Mouse (Mus musculus): ENCODE measurements around the gene Acsf3. TPM values are rescaled to one million over a fixed set of nuclear protein-coding genes. Genes with fewer than 3 reads are reported as not detected.
A peak's percentile ranks its signal among the peaks of the same experiment; 100 is the strongest.

The Acsf3 gene
- polyA plus RNA-seq, 1 experiment from 2014 or later: 16.8 TPM

DNA sequence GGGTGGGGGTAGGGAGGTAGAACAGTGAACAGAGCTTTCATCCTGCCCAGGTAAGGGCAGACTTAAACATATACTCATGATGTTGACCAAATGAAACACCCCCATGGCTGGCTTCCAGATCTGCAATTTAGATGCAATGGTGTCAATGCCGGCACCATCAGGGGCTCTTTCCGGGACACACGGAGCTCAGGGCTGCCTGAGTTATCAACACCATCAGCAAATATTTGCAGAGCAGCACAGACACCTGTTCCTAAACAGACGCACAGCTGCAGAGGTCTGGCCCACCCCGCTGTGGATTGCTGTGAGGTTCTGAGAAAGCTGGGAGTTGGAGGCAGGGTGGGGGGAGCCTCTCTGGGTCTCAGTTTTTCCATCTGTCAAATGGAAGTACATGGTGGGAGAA lies 9.1 kb upstream of the Acsf3 start:
- no peak overlapping the region for H3K27ac ChIP-seq (replicated peaks; ENCODE audit: low read depth, low read length)
- DNase-seq (no peak), ATAC-seq (ENCODE audit: low FRiP score, low TSS enrichment) (no peak)
- no peak overlapping the region for H3K4me2 ChIP-seq (ENCODE audit: low read length)
- H3K27me3 ChIP-seq (ENCODE audit: control insufficient read depth, insufficient read depth, low read length): no peaks in the 10 kb centered on the region
- WGBS: 71% methylated on average over 5 of the region's 5 CpGs
- H3K9ac ChIP-seq (replicated peaks; ENCODE audit: low read length): no peak overlapping the region
- H3K36me3 ChIP-seq (ENCODE audit: control insufficient read depth, insufficient read depth, low read length): no peaks in the 10 kb centered on the region
- H3K4me1 ChIP-seq (ENCODE audit: control insufficient read depth, insufficient read depth, low read length): peaks cover 3% of the 10 kb centered on the region; the same call in 1 of the 2 replicates
- H3K4me3 ChIP-seq (replicated peaks; ENCODE audit: low read depth, low read length): no peak overlapping the region
- no peaks in the 10 kb centered on the region for H3K9me3 ChIP-seq (ENCODE audit: control insufficient read depth, low read length)

DNA sequence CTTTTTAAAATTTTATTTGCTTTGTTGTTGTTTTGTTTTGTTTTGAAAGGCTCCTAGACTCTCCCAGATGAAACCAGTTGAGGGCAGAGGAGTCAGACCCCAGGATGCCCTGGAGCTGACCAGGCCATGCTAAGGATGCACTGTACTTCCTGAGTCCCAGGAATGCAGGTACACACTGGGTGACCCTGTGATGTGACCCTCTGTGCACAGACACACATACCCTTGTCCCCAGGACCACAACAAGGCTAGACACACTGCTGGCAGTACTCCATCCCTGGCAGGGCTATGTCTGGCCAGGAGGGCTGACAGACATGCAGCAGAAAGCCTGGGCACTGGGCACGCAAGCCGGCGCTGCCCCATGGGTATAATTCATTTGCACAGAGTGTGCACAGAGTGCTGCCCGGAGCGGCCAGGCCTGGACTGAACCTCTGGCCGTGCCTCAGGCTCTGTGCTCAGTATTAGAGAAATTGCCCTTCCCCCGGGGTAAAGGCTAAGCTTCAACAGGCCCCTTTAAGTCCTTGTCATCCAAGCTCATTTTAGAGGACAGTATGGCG lies 8.6 kb upstream of the Acsf3 start:
- DNase-seq (peak; percentile 42), ATAC-seq (ENCODE audit: low FRiP score, low TSS enrichment) (no peak)

DNA sequence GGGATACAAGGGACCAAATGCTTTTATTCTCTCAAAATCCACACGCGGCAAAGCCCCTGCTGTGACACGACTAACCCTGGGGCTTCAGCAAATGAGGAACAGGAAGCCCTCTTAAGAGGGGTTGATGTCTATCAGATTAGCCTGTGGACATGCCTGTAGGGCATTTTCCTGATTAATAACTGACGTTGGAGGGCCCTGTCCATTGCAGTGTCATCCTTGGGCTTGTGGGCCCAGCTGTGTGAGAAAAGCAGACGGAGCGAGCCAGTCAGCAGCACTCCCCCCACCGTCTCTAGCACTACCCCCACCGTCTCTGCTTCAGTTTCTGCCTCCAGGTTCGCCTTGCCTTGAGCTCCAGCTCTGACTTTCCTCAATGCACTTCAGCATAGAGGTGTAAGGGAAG lies 8.1 kb upstream of the Acsf3 start:
- 31% methylated on average over 9 of the region's 9 CpGs for WGBS
- Histone ChIP-seq H3K4me1 (ENCODE audit: control insufficient read depth, insufficient read depth, low read length) (peaks cover 3% of the 10 kb centered on the region; the same call in 1 of the 2 replicates), H3K9ac (replicated peaks; ENCODE audit: low read length) (no peak overlapping the region), H3K36me3 (ENCODE audit: control insufficient read depth, insufficient read depth, low read length) (no peaks in the 10 kb centered on the region), H3K4me2 (ENCODE audit: low read length) (no peak overlapping the region), H3K27ac (replicated peaks; ENCODE audit: low read depth, low read length) (no peak overlapping the region), H3K4me3 (replicated peaks; ENCODE audit: low read depth, low read length) (no peak overlapping the region), H3K9me3 (ENCODE audit: control insufficient read depth, low read length) (no peaks in the 10 kb centered on the region), H3K27me3 (ENCODE audit: control insufficient read depth, insufficient read depth, low read length) (no peaks in the 10 kb centered on the region)
- ATAC-seq (ENCODE audit: low FRiP score, low TSS enrichment) (no peak), DNase-seq (peak; percentile 44)

More for the DNA sequence above, 8.6 kb upstream of the Acsf3 start:
- H3K4me2 ChIP-seq (ENCODE audit: low read length): no peak overlapping the region
- H3K9me3 ChIP-seq (ENCODE audit: control insufficient read depth, low read length): no peaks in the 10 kb centered on the region
- no peak overlapping the region for H3K4me3 ChIP-seq (replicated peaks; ENCODE audit: low read depth, low read length)
- no peak overlapping the region for H3K9ac ChIP-seq (replicated peaks; ENCODE audit: low read length)
- peaks cover 3% of the 10 kb centered on the region; the same call in 1 of the 2 replicates for H3K4me1 ChIP-seq (ENCODE audit: control insufficient read depth, insufficient read depth, low read length)
- H3K27ac ChIP-seq (replicated peaks; ENCODE audit: low read depth, low read length): no peak overlapping the region
- no peaks in the 10 kb centered on the region for H3K27me3 ChIP-seq (ENCODE audit: control insufficient read depth, insufficient read depth, low read length)
- WGBS: 39% methylated on average over 8 of the region's 8 CpGs
- H3K36me3 ChIP-seq (ENCODE audit: control insufficient read depth, insufficient read depth, low read length): no peaks in the 10 kb centered on the region

DNA sequence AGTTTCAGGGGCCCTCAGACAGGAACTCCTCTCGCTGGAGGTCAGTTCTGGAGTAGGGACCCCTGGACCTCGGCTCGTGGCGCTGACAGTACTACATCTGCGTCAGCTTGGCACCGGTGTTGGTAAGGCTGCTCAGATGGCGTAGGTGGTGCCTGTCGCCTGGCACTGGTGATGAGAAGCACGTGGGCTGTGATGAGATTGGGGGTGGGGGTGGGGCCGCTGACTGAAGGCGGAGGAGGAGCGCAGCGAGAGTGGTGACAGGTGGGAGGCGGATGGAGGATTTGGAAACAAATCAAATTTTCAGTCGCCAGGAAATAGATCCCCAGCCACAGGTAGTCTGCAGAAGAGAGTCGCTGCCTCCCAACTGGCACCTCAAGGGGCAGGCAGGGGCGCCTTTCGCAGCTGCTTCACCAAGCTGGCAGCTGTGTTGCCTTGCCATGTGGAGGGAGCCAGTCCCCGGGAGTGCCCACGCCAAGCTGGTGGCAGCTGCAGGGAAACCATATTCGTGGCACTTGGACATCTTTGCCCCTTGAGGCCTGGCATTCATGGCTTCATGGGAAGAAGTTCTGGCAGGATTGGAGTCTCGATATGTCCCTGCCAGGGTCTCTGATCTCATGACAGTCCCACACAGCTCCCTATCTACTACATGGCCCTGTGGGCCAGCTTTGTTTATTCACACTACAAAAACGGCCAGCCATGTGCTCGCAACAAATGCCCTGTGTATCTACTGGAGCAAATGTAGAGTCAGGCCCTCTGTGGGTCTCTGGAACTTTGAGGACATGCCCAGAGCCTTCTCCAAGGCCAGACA lies 5.8 kb upstream of the Acsf3 start:
- Histone ChIP-seq H3K4me1 (ENCODE audit: control insufficient read depth, insufficient read depth, low read length) (peaks cover 3% of the 10 kb centered on the region; the same call in 1 of the 2 replicates), H3K4me3 (replicated peaks; ENCODE audit: low read depth, low read length) (no peak overlapping the region), H3K9me3 (ENCODE audit: control insufficient read depth, low read length) (no peaks in the 10 kb centered on the region), H3K27ac (replicated peaks; ENCODE audit: low read depth, low read length) (0 out of 2 replicates have a peak overlapping the region, but pooled peaks have one; percentile 13), H3K27me3 (ENCODE audit: control insufficient read depth, insufficient read depth, low read length) (no peaks in the 10 kb centered on the region), H3K4me2 (ENCODE audit: low read length) (no peak overlapping the region), H3K36me3 (ENCODE audit: control insufficient read depth, insufficient read depth, low read length) (no peaks in the 10 kb centered on the region), H3K9ac (replicated peaks; ENCODE audit: low read length) (no peak overlapping the region)
- DNase-seq: no peak
- WGBS: 64% methylated on average over 24 of the region's 24 CpGs
- ATAC-seq (ENCODE audit: low FRiP score, low TSS enrichment): no peak

DNA sequence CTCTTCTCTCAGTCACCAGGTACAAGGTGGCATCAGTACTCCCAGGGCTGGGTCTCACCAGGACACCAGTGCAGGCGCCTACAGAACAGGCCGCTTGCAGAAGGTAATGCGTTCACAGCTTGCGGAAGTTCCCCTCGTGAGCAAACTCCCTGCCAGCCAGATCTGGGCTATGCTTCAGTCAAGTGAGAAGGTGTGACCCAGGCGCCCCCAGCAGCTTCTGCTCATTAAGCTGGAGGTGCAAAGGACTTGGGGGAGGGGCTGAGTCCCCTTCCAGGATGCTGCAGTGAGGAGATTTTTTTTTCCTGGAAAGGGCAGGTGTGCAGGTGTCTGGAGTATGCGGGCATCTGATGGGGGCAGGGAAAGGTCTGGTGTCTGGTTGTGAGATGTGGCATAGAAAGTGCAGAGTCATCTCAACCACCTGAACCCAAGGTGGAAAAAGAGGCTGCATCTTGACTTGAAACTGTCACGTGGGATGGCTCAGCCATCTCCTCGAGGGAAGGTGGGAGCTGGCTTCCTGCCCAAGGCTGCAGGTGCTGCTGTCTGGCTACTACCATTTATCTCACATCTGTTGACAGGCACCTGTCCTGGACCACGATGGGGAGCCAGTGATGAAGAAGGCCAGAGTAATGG lies 2.7 kb upstream of the Acsf3 start:
- no peak overlapping the region for H3K9ac ChIP-seq (replicated peaks; ENCODE audit: low read length)
- no peaks in the 10 kb centered on the region for H3K36me3 ChIP-seq (ENCODE audit: control insufficient read depth, insufficient read depth, low read length)
- no peak overlapping the region for H3K4me3 ChIP-seq (replicated peaks; ENCODE audit: low read depth, low read length)
- no peaks in the 10 kb centered on the region for H3K27me3 ChIP-seq (ENCODE audit: control insufficient read depth, insufficient read depth, low read length)
- no peak overlapping the region for H3K4me2 ChIP-seq (ENCODE audit: low read length)
- WGBS: 37% methylated on average over 10 of the region's 10 CpGs
- no peak for ATAC-seq (ENCODE audit: low FRiP score, low TSS enrichment)
- peaks cover 10% of the 10 kb centered on the region for H3K4me1 ChIP-seq (ENCODE audit: control insufficient read depth, insufficient read depth, low read length)
- no peak overlapping the region for H3K27ac ChIP-seq (replicated peaks; ENCODE audit: low read depth, low read length)
- no peak for DNase-seq
- H3K9me3 ChIP-seq (ENCODE audit: control insufficient read depth, low read length): no peaks in the 10 kb centered on the region

DNA sequence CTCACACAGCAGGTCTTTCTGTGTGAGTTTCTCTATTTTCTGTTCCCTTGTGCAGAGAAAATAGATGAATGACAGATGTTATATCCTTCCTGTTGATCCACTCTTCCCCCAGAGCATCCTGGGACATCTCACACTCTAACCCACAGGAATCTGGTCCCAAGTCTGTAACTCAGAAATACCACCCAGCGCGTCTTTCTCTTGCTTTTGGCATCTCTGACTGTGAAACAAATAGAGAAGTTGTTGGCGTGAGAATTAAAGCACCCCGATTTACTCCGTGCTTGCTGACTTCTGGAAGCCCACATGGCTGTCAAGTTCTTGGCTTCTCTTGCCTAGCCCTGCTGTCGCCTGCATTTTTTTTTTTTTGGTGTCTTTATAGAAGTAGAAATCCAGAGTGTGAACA lies 2.4 kb downstream of the Acsf3 start:
- Histone ChIP-seq H3K27me3 (ENCODE audit: control insufficient read depth, insufficient read depth, low read length) (no peaks in the 10 kb centered on the region), H3K4me2 (ENCODE audit: low read length) (no peak overlapping the region), H3K9me3 (ENCODE audit: control insufficient read depth, low read length) (no peaks in the 10 kb centered on the region), H3K4me1 (ENCODE audit: control insufficient read depth, insufficient read depth, low read length) (peaks cover 10% of the 10 kb centered on the region), H3K36me3 (ENCODE audit: control insufficient read depth, insufficient read depth, low read length) (peaks cover 27% of the 10 kb centered on the region), H3K4me3 (replicated peaks; ENCODE audit: low read depth, low read length) (no peak overlapping the region), H3K9ac (replicated peaks; ENCODE audit: low read length) (no peak overlapping the region), H3K27ac (replicated peaks; ENCODE audit: low read depth, low read length) (no peak overlapping the region)
- DNase-seq (no peak), ATAC-seq (ENCODE audit: low FRiP score, low TSS enrichment) (no peak)
- WGBS: 92% methylated on average over 6 of the region's 6 CpGs

DNA sequence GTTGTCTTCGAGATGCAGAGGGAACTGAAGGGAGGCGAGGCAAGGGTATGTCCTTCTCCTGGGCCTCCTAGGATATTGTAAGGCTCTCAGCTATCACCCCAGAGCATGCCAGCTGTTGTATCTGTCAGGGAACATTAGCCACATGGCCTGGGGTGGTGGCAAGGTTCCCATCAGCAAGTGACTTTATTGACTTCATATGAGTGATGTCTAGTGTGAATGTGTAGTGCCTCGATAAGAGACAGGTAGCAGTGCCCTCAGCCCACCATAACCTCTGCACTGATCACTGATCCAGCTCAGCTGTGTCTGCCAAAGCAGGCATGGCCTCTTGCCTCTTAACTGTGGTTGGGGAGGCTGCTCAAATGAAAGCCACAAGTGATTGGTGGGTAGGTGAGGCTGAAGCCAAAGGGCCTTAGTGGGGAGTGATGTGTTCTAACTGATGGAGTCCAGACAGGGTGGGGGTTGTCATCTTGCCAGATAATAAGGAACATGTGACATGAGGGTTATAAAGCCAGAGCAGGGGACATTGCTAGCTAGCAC lies 3.5 kb downstream of the Acsf3 start:
- H3K36me3 ChIP-seq (ENCODE audit: control insufficient read depth, insufficient read depth, low read length): peaks cover 30% of the 10 kb centered on the region
- ATAC-seq (ENCODE audit: low FRiP score, low TSS enrichment) (no peak), DNase-seq (no peak)
- H3K27me3 ChIP-seq (ENCODE audit: control insufficient read depth, insufficient read depth, low read length): no peaks in the 10 kb centered on the region
- no peak overlapping the region for H3K4me2 ChIP-seq (ENCODE audit: low read length)
- no peak overlapping the region for H3K9ac ChIP-seq (replicated peaks; ENCODE audit: low read length)
- no peak overlapping the region for H3K4me3 ChIP-seq (replicated peaks; ENCODE audit: low read depth, low read length)
- WGBS: 83% methylated on average over 3 of the region's 3 CpGs
- no peaks in the 10 kb centered on the region for H3K9me3 ChIP-seq (ENCODE audit: control insufficient read depth, low read length)
- peaks cover 10% of the 10 kb centered on the region for H3K4me1 ChIP-seq (ENCODE audit: control insufficient read depth, insufficient read depth, low read length)
- no peak overlapping the region for H3K27ac ChIP-seq (replicated peaks; ENCODE audit: low read depth, low read length)

DNA sequence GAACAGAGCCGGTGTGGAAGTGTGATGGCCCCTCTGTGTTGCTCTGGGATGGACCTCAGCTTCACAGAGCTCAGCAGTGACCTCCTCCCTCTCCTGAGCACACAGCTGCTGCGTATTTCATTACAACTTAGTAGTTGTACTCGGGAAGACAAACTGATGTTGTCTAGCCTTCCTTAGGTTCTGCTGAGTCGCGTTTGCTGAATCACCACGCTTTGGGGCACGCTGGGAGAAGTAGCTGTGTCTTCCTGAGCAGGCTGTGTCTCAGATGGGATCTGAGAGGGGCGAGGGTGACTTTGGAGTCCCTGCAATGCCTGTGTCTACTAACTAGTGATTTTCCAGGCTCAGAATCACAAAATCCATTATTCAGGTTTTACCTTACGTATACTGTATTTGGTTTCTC lies 4.0 kb downstream of the Acsf3 start:
- H3K9me3 ChIP-seq (ENCODE audit: control insufficient read depth, low read length): no peaks in the 10 kb centered on the region
- no peak overlapping the region for H3K4me2 ChIP-seq (ENCODE audit: low read length)
- H3K4me3 ChIP-seq (replicated peaks; ENCODE audit: low read depth, low read length): no peak overlapping the region
- H3K4me1 ChIP-seq (ENCODE audit: control insufficient read depth, insufficient read depth, low read length): peaks cover 10% of the 10 kb centered on the region
- ATAC-seq (ENCODE audit: low FRiP score, low TSS enrichment) (no peak), DNase-seq (no peak)
- no peak overlapping the region for H3K9ac ChIP-seq (replicated peaks; ENCODE audit: low read length)
- no peaks in the 10 kb centered on the region for H3K27me3 ChIP-seq (ENCODE audit: control insufficient read depth, insufficient read depth, low read length)
- H3K36me3 ChIP-seq (ENCODE audit: control insufficient read depth, insufficient read depth, low read length): peaks cover 35% of the 10 kb centered on the region
- 83% methylated on average over 9 of the region's 9 CpGs for WGBS
- H3K27ac ChIP-seq (replicated peaks; ENCODE audit: low read depth, low read length): no peak overlapping the region

Measured in midbrain, embryonic 14.5 days (tissue).